Mouse (Mus musculus) hindbrain, postnatal 0 days (tissue): ENCODE measurements around the gene Dmtf1. TPM values are rescaled to one million over a fixed set of nuclear protein-coding genes. Genes with fewer than 3 reads are reported as not detected.

Experiments
- ATAC-seq: fragments of 200-750 bp; cut with Nextera tagmentation; 2 replicates; pipeline ENCODE4 v1.8.0; 2017; ENCODE audit warnings: mild to moderate bottlenecking, moderate TSS enrichment, moderate library complexity
- DNase-seq: peaks from one replicate; pipeline ENCODE4 v3.0.0-alpha.2; 2015; ENCODE audit warnings: low spot score
- H3K27ac ChIP-seq: fragments of 300-500 bp; sonication (generic); 2 replicates; pipeline ENCODE4 v1.5.1; 2014; ENCODE audit warnings: mild to moderate bottlenecking
- H3K27me3 ChIP-seq: fragments of 300-500 bp; sonication (generic); 2 replicates; pipeline ENCODE4 v1.6.1; 2014; ENCODE audit warnings: low read length, mixed read lengths; ENCODE audit not compliant: insufficient read depth
- H3K36me3 ChIP-seq: fragments of 300-500 bp; sonication (generic); 2 replicates; pipeline ENCODE4 v1.6.1; 2014; ENCODE audit warnings: low read length, mixed read lengths; ENCODE audit not compliant: insufficient read depth
- H3K4me1 ChIP-seq: fragments of 300-500 bp; sonication (generic); 2 replicates; pipeline ENCODE4 v1.6.1; 2014; ENCODE audit warnings: antibody characterized with exemption, low read length, mixed read lengths; ENCODE audit not compliant: insufficient read depth
- H3K4me2 ChIP-seq: fragments of 300-500 bp; sonication (generic); 2 replicates; pipeline ENCODE4 v1.6.1; 2014; ENCODE audit warnings: low read depth, mild to moderate bottlenecking, low read length, moderate library complexity, mixed read lengths
- H3K4me3 ChIP-seq: fragments of 300-500 bp; sonication (generic); 2 replicates; pipeline ENCODE4 v1.5.1; 2014; ENCODE audit warnings: low read length
- H3K9ac ChIP-seq: fragments of 300-500 bp; sonication (generic); replicated peaks from 2 replicates; pipeline ENCODE4 v1.6.1; 2014; ENCODE audit warnings: mild to moderate bottlenecking, low read length, moderate library complexity, mixed read lengths
- H3K9me3 ChIP-seq: fragments of 300-500 bp; sonication (generic); 2 replicates; pipeline ENCODE4 v1.6.1; 2016; ENCODE audit warnings: low read length, mixed read lengths
- CTCF ChIP-seq: IDR thresholded peaks from 2 replicates; pipeline ENCODE4 v1.5.1; 2016; ENCODE audit warnings: antibody characterized with exemption, control low read depth, low read depth
- WGBS: fragments of 180-500 bp; shearing (Covaris S2); extraction: QIAGEN DNeasy Blood & Tissue Kit; methylation state at CpG from one replicate; pipeline ENCODE4 v1.1.7; 2014; 5-methylcytosine and 5-hydroxymethylcytosine counted together
- polyA plus RNA-seq: library from polyadenylated mRNA; unstranded; fragments of >200 nt; fragmentation: Nextera tagmentation; extraction: Ambion mirVana; gene quantifications from 2 replicates; pipeline ENCODE4 v1.2.1, GENCODE M21; 2015
- total RNA-seq: library from RNA; depleted of rRNA; stranded (reverse); fragments of >200 nt; gene quantifications from 2 replicates; pipeline ENCODE4 v1.2.3, GENCODE M21; 2014

Dmtf1 gene
- total and polyA plus RNA-seq, 2 experiments from 2014 or later = 28.4 to 44.2 TPM

DNA sequence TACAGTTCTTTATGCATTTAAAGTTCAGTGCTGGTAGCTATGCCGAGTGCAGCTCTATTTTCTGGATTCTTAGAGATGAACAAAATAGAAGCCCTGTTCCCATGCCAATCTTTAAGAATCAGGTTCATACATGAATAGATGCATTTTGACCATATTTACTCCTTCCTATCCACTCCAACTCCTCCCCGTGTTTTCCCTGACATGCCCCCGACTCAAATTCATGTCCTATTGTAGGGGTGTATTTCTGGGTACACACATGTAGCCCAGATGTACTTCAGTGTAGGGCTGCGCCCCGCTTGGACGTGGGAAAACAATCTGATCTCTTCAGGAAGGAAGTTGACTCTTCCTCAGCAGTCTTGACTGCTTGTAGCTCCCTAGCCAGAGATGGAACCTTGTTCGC lies 512 bp upstream of the Dmtf1 start:
- Histone ChIP-seq H3K27ac (peak overlapping the region; percentile 100), H3K36me3 (no peaks in the 10 kb centered on the region), H3K4me2 (peak overlapping the region; percentile 71), H3K4me1 (no peaks in the 10 kb centered on the region), H3K4me3 (peak overlapping the region; percentile 97), H3K27me3 (no peaks in the 10 kb centered on the region), H3K9me3 (no peaks in the 10 kb centered on the region), H3K9ac (peak overlapping the region; percentile 97)
- peak; percentile 38 for DNase-seq
- peak; percentile 24 for ATAC-seq
- no peak for TF ChIP-seq CTCF
- WGBS = 16% methylated on average over 7 of the region's 7 CpGs

DNA sequence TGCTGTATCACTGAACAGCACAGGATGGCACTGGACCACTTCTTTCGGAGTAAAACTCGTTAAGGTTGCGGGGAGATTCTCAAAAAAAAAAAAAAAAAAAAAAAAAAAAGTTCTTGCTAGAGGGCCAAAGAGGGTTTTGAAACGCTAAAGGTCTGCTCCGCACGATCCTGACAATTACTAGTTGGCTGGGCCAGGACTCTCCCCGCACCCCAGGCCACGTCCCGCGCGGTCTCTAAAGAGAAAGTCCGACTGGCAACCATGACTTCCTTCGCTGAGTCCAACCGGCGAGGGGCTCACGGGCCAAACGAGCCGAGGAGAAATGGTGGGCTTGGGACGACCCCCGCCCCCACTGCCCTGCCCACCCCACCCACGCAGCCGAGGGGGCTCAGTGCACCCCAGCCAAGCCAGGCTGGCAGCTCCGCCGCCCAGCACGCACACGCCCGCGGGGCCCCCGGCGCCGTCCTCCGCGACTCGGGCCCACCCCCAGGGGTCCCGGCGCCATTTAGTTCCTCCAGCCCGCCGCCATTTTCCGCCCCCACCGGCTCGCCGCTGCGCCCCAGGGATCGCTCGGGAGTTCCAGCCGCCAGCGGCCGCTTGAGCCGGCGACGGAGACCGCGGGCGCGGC lies 633 bp downstream of the Dmtf1 start:
- 0 out of 2 replicates have a peak, but pooled peaks have one; percentile 7 for TF ChIP-seq CTCF
- DNase-seq = peak; percentile 73
- 0% methylated on average over 49 of the region's 55 CpGs for WGBS

DNA sequence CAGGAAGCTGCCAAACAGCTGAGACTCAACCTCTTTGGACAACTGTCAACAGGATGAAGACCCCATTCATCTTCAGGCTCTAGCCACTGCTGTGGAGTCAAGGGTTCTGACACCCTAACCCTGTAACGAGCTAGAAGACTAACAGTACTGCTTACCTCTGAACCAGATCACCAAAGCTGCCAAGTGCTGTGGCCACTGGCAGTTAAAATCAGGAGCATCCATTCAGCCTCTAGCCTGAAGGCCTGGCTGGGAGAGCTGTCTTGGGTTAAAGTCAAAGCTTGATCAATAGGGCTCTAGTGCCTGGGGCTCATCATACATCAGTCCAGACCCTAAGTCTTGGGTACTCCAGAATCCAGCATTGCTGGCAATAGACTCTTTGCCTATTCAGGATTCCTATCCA lies 4.2 kb downstream of the Dmtf1 start:
- H3K9ac ChIP-seq = no peak overlapping the region
- no peaks in the 10 kb centered on the region for H3K9me3 ChIP-seq
- H3K4me3 ChIP-seq = no peak overlapping the region
- no peaks in the 10 kb centered on the region for H3K4me1 ChIP-seq
- no peak overlapping the region for H3K4me2 ChIP-seq
- no peaks in the 10 kb centered on the region for H3K36me3 ChIP-seq
- WGBS = 74% methylated on average over 1 of the region's 1 CpGs
- no peaks in the 10 kb centered on the region for H3K27me3 ChIP-seq
- ATAC-seq = no peak
- no peak for DNase-seq
- no peak overlapping the region for H3K27ac ChIP-seq
- TF ChIP-seq CTCF = no peak

More for the DNA sequence above, 633 bp downstream of the Dmtf1 start:
- H3K9ac ChIP-seq = peak overlapping the region; percentile 97
- H3K27ac ChIP-seq = peak overlapping the region; percentile 100
- no peaks in the 10 kb centered on the region for H3K4me1 ChIP-seq
- ATAC-seq = peak; percentile 81
- H3K4me2 ChIP-seq = peak overlapping the region; percentile 71
- no peaks in the 10 kb centered on the region for H3K36me3 ChIP-seq
- peak overlapping the region; percentile 97 for H3K4me3 ChIP-seq
- H3K9me3 ChIP-seq = no peaks in the 10 kb centered on the region
- H3K27me3 ChIP-seq = no peaks in the 10 kb centered on the region

DNA sequence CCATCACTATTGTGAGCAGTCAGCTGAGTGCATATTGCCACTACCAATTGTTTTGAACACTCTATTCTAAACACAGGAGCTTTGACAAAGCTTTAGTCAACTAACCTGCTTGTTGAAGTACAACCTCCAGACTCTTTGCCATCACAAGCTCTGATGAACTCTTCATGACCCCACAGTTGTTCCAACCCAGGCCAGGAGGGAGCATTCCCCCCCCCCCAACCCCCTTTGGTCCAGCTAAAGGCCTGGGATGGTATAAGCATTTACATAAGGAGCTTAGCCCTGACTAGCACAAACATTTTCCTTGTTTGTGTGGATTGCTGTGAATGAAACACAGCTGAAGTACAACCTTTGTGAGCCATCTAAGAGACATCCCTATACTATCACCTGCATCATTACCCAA lies 4.8 kb downstream of the Dmtf1 start:
- no peak for TF ChIP-seq CTCF
- no peak overlapping the region for H3K4me3 ChIP-seq
- H3K36me3 ChIP-seq = no peaks in the 10 kb centered on the region
- DNase-seq (no peak), ATAC-seq (no peak)
- H3K9ac ChIP-seq = no peak overlapping the region
- H3K4me1 ChIP-seq = no peaks in the 10 kb centered on the region
- H3K27me3 ChIP-seq = no peaks in the 10 kb centered on the region
- H3K4me2 ChIP-seq = no peak overlapping the region
- no peak overlapping the region for H3K27ac ChIP-seq
- no peaks in the 10 kb centered on the region for H3K9me3 ChIP-seq

DNA sequence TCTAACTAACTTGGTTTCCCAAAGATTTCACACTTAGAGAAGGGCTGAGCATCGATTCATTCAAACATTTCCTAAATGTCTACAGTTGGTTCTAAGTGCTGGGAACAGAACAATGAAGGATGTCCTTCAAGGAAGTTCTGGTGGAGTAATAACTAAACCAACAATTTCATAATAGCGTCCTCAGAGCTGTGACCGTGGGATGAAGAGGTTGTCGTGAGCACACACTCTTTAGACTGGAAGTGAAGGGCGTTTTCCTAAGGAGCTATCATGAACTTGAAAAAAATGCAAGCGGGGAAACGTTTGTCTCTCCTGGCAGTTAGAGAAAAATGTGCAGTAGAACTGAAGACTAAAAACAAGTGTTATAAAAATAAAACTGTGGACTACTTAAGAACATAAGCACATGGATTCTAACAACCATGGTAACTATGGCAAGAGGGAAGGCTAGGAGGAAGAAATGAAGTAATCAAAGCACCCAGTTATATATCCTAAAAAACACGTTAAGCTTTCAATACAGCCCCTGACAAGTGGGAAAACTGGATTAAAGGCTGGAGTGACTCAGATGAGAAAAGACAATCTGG lies 12.2 kb downstream of the Dmtf1 start:
- H3K4me2 ChIP-seq = no peak overlapping the region
- H3K27ac ChIP-seq = no peak overlapping the region
- peaks cover 8% of the 10 kb centered on the region for H3K36me3 ChIP-seq
- DNase-seq (no peak), ATAC-seq (no peak)
- WGBS = 92% methylated on average over 8 of the region's 8 CpGs
- H3K9me3 ChIP-seq = no peaks in the 10 kb centered on the region
- H3K4me1 ChIP-seq = no peaks in the 10 kb centered on the region
- no peak for TF ChIP-seq CTCF
- no peak overlapping the region for H3K4me3 ChIP-seq
- no peak overlapping the region for H3K9ac ChIP-seq
- H3K27me3 ChIP-seq = no peaks in the 10 kb centered on the region

DNA sequence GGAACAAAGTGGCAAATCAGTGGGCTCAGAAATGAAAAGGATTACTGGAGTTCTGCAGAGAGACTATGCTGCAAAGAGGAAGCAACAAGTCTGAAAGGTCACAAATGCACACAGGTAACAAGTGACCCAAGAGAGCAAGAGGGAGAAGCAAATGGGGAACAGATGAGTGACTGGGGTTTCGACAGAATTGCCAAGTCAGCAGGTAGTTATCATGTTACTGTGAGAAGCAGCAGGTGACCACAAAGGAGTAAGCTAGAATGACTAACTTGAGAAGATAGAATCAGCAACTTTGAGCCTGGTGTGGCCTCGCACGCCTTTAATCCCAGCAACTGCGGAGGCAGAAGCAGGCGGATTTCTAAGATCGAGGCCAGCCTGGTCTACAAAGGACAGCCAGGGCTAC lies 19.2 kb downstream of the Dmtf1 start:
- H3K4me2 ChIP-seq = no peak overlapping the region
- H3K27me3 ChIP-seq = no peaks in the 10 kb centered on the region
- no peak for TF ChIP-seq CTCF
- no peak overlapping the region for H3K9ac ChIP-seq
- H3K4me3 ChIP-seq = no peak overlapping the region
- ATAC-seq = no peak
- 91% methylated on average over 6 of the region's 6 CpGs for WGBS
- H3K36me3 ChIP-seq = peaks cover 15% of the 10 kb centered on the region
- no peak for DNase-seq
- H3K27ac ChIP-seq = no peak overlapping the region
- no peaks in the 10 kb centered on the region for H3K9me3 ChIP-seq
- no peaks in the 10 kb centered on the region for H3K4me1 ChIP-seq

DNA sequence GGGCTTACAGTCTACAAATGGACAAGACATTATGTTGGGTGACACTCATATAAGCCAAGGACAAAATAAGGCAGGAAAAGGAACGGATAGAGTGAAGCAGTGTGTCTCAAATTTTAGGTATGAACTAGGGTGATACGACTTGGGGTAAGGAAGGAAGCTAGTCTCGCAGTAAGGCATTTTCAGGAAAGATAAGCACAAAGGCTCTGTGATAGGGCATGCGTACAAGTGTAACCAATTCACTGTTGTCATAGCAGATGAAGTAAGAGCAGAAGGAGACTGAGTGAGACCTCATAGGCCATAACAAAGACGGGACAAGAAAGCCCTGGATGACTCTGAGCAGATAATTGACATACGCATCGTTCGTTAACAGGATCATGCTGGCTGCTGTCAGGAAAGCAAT lies 20.9 kb downstream of the Dmtf1 start:
- Histone ChIP-seq H3K27ac (no peak overlapping the region), H3K27me3 (no peaks in the 10 kb centered on the region), H3K9ac (no peak overlapping the region), H3K36me3 (peaks cover 20% of the 10 kb centered on the region), H3K4me3 (no peak overlapping the region), H3K4me2 (no peak overlapping the region), H3K9me3 (no peaks in the 10 kb centered on the region), H3K4me1 (no peaks in the 10 kb centered on the region)
- TF ChIP-seq CTCF = no peak
- 85% methylated on average over 8 of the region's 8 CpGs for WGBS
- no peak for ATAC-seq
- DNase-seq = no peak
